Mouse (Mus musculus) heart, postnatal 36 days (tissue): Measurements from ENCODE around the gene Hap1. TPM values are rescaled to one million over a fixed set of nuclear protein-coding genes. Genes with fewer than 3 reads are reported as not detected.

Experiments
- total RNA-seq, 2 experiments: library from RNA; stranded (reverse); gene quantifications; 2 replicates each; pipeline ENCODE4 v1.2.3; 2021

Hap1 gene
- total RNA-seq, 2 experiments from 2014 or later: 1.6 to 1.8 TPM

Other genes with a start within 250 kb of the Hap1 start
- not detected for gene Krt13, start 234.6 kb downstream of the Hap1 start, total RNA-seq
- not detected for gene Krt15, start 220.2 kb downstream of the Hap1 start, total RNA-seq
- 10 to 100 TPM in 1 of 2 experiments, 1 to 10 TPM in 1; 6.0 to 10.2 TPM for gene Krt19, start 207.5 kb downstream of the Hap1 start, total RNA-seq
- not detected for gene Krt9, start 162.9 kb downstream of the Hap1 start, total RNA-seq
- gene Krt14, start 148.6 kb downstream of the Hap1 start, total RNA-seq: under 1 TPM; 0.19 to 0.61 TPM
- gene Krt16, start 107.2 kb downstream of the Hap1 start, total RNA-seq: not detected
- not detected for gene Krt17, start 95.1 kb downstream of the Hap1 start, total RNA-seq
- gene Krt42, start 86.3 kb downstream of the Hap1 start, total RNA-seq: not detected
- gene Eif1, start 36.2 kb downstream of the Hap1 start, total RNA-seq: 1,000 to 10,000 TPM; 1,603 to 1,774 TPM
- not detected for gene Gast, start 21.7 kb downstream of the Hap1 start, total RNA-seq
- 100 to 1,000 TPM; 252 to 272 TPM for gene Jup, start 41.6 kb upstream of the Hap1 start, total RNA-seq
- 10 to 100 TPM; 16.3 to 18.2 TPM for gene P3h4, start 58.7 kb upstream of the Hap1 start, total RNA-seq
- 10 to 100 TPM; 12.9 to 13.4 TPM for gene Fkbp10, start 59.6 kb upstream of the Hap1 start, total RNA-seq
- 10 to 100 TPM; 29.7 to 29.8 TPM for gene Nt5c3b, start 85.7 kb upstream of the Hap1 start, total RNA-seq
- gene Klhl10, start 85.8 kb upstream of the Hap1 start, total RNA-seq: under 1 TPM; 0.86 to 0.92 TPM
- gene Klhl11, start 116.6 kb upstream of the Hap1 start, total RNA-seq: 1 to 10 TPM; 7.6 to 8.2 TPM
- gene Acly, start 171.9 kb upstream of the Hap1 start, total RNA-seq: 10 to 100 TPM; 27.3 to 38.1 TPM
- gene Ttc25, start 189.5 kb upstream of the Hap1 start, total RNA-seq: under 1 TPM; 0.22 to 0.49 TPM
- 1 to 10 TPM; 5.5 to 7.2 TPM for gene Cnp, start 218.8 kb upstream of the Hap1 start, total RNA-seq